Mouse (Mus musculus) hindbrain, embryonic 11.5 days (tissue): ENCODE measurements around the gene Spns1. TPM values are rescaled to one million over a fixed set of nuclear protein-coding genes. Genes with fewer than 3 reads are reported as not detected.

Experiments
- ATAC-seq: fragments of 200-750 bp; cut with Nextera tagmentation; 2 replicates; pipeline ENCODE4 v1.8.0; 2017; ENCODE audit warnings: mild to moderate bottlenecking, moderate TSS enrichment, moderate library complexity; ENCODE audit not compliant: low FRiP score
- DNase-seq: peaks from one replicate; pipeline ENCODE4 v3.0.0-alpha.2; 2015; ENCODE audit warnings: low spot score
- H3K27ac ChIP-seq: fragments of 300-500 bp; sonication (generic); 2 replicates; pipeline ENCODE4 v1.5.1; 2014; ENCODE audit warnings: mild to moderate bottlenecking, low read depth, low read length
- H3K27me3 ChIP-seq: fragments of 300-500 bp; sonication (generic); 2 replicates; pipeline ENCODE4 v1.6.1; 2014; ENCODE audit warnings: mild to moderate bottlenecking, low read length, moderate library complexity, mixed read lengths; ENCODE audit not compliant: control insufficient read depth, insufficient read depth
- H3K36me3 ChIP-seq: fragments of 300-500 bp; sonication (generic); 2 replicates; pipeline ENCODE4 v1.6.1; 2014; ENCODE audit warnings: mild to moderate bottlenecking, low read length, moderate library complexity, mixed read lengths; ENCODE audit not compliant: control insufficient read depth, insufficient read depth
- H3K4me1 ChIP-seq: fragments of 300-500 bp; sonication (generic); replicated peaks from 2 replicates; pipeline ENCODE4 v1.6.1; 2014; ENCODE audit warnings: low read length, mixed read lengths; ENCODE audit not compliant: control insufficient read depth, insufficient read depth
- H3K4me2 ChIP-seq: fragments of 300-500 bp; sonication (generic); replicated peaks from 2 replicates; pipeline ENCODE4 v1.6.1; 2014; ENCODE audit warnings: mild to moderate bottlenecking, low read depth, low read length
- H3K4me3 ChIP-seq: fragments of 300-500 bp; sonication (generic); 2 replicates; pipeline ENCODE4 v1.5.1; 2014; ENCODE audit warnings: low read depth, low read length
- H3K9ac ChIP-seq: fragments of 300-500 bp; sonication (generic); 2 replicates; pipeline ENCODE4 v1.6.1; 2014; ENCODE audit warnings: low read depth, low read length
- H3K9me3 ChIP-seq: fragments of 300-500 bp; sonication (generic); 2 replicates; pipeline ENCODE4 v1.6.1; 2016; ENCODE audit warnings: low read length; ENCODE audit not compliant: control insufficient read depth
- WGBS: fragments of 180-500 bp; shearing (Covaris S2); extraction: QIAGEN DNeasy Blood & Tissue Kit; methylation state at CpG from one replicate; pipeline ENCODE4 v1.1.7; 2014; 5-methylcytosine and 5-hydroxymethylcytosine counted together
- polyA plus RNA-seq: library from polyadenylated mRNA; unstranded; fragments of >200 nt; fragmentation: Nextera tagmentation; extraction: Ambion mirVana; gene quantifications from 2 replicates; pipeline ENCODE4 v1.2.1, GENCODE M21; 2014

Spns1 gene
- polyA plus RNA-seq, 1 experiment from 2014 or later = 36.0 TPM

GRCm38 (mm10) chr7:126359049-126359448, 18.2 kb downstream of the Spns1 start:
- ATAC-seq (no peak), DNase-seq (no peak)
- 79% methylated on average over 13 of the region's 13 CpGs for WGBS
- no peaks in the 10 kb centered on the region for H3K4me1 ChIP-seq
- no peak overlapping the region for H3K4me3 ChIP-seq
- no peaks in the 10 kb centered on the region for H3K9me3 ChIP-seq
- no peaks in the 10 kb centered on the region for H3K36me3 ChIP-seq
- H3K4me2 ChIP-seq = no peak overlapping the region
- H3K27ac ChIP-seq = no peak overlapping the region
- no peaks in the 10 kb centered on the region for H3K27me3 ChIP-seq
- no peak overlapping the region for H3K9ac ChIP-seq

- ATAC-seq = no peak
Observed at GRCm38 (mm10) chr7:126358413-126358812, 18.8 kb downstream of the Spns1 start.

GRCm38 (mm10) chr7:126357838-126358237, 19.4 kb downstream of the Spns1 start:
- no peak overlapping the region for H3K4me2 ChIP-seq
- H3K27ac ChIP-seq = no peak overlapping the region
- H3K4me3 ChIP-seq = no peak overlapping the region
- no peaks in the 10 kb centered on the region for H3K27me3 ChIP-seq
- DNase-seq (no peak), ATAC-seq (no peak)
- no peak overlapping the region for H3K9ac ChIP-seq
- no peaks in the 10 kb centered on the region for H3K4me1 ChIP-seq
- H3K9me3 ChIP-seq = no peaks in the 10 kb centered on the region
- H3K36me3 ChIP-seq = no peaks in the 10 kb centered on the region
- WGBS = 79% methylated on average over 6 of the region's 6 CpGs

More at GRCm38 (mm10) chr7:126358413-126358812, 18.8 kb downstream of the Spns1 start:
- H3K4me2 ChIP-seq = no peak overlapping the region
- no peaks in the 10 kb centered on the region for H3K9me3 ChIP-seq
- no peak overlapping the region for H3K4me3 ChIP-seq
- no peaks in the 10 kb centered on the region for H3K36me3 ChIP-seq
- 89% methylated on average over 9 of the region's 9 CpGs for WGBS
- no peak for DNase-seq
- H3K9ac ChIP-seq = no peak overlapping the region
- no peak overlapping the region for H3K27ac ChIP-seq
- no peaks in the 10 kb centered on the region for H3K4me1 ChIP-seq
- H3K27me3 ChIP-seq = no peaks in the 10 kb centered on the region

GRCm38 (mm10) chr7:126356793-126357591, 20.3 kb downstream of the Spns1 start:
- H3K9me3 ChIP-seq = no peaks in the 10 kb centered on the region
- no peak for ATAC-seq
- no peak overlapping the region for H3K4me3 ChIP-seq
- no peak overlapping the region for H3K27ac ChIP-seq
- H3K4me2 ChIP-seq = no peak overlapping the region
- no peak for DNase-seq
- WGBS = 60% methylated on average over 7 of the region's 7 CpGs
- no peak overlapping the region for H3K9ac ChIP-seq
- no peaks in the 10 kb centered on the region for H3K27me3 ChIP-seq
- no peaks in the 10 kb centered on the region for H3K36me3 ChIP-seq
- H3K4me1 ChIP-seq = no peaks in the 10 kb centered on the region

GRCm38 (mm10) chr7:126355847-126356597, 21.2 kb downstream of the Spns1 start:
- no peaks in the 10 kb centered on the region for H3K36me3 ChIP-seq
- no peaks in the 10 kb centered on the region for H3K9me3 ChIP-seq
- H3K4me1 ChIP-seq = no peaks in the 10 kb centered on the region
- no peak overlapping the region for H3K27ac ChIP-seq
- H3K27me3 ChIP-seq = no peaks in the 10 kb centered on the region
- H3K4me3 ChIP-seq = no peak overlapping the region
- no peak overlapping the region for H3K9ac ChIP-seq
- no peak for ATAC-seq
- DNase-seq = no peak
- H3K4me2 ChIP-seq = no peak overlapping the region
- 61% methylated on average over 5 of the region's 5 CpGs for WGBS

- no peak for ATAC-seq
- Histone ChIP-seq H3K27me3 (no peaks in the 10 kb centered on the region), H3K4me2 (no peak overlapping the region), H3K36me3 (no peaks in the 10 kb centered on the region), H3K9ac (no peak overlapping the region), H3K4me3 (no peak overlapping the region), H3K4me1 (no peaks in the 10 kb centered on the region), H3K9me3 (no peaks in the 10 kb centered on the region), H3K27ac (no peak overlapping the region)
- WGBS = 59% methylated on average over 14 of the region's 14 CpGs
- DNase-seq = no peak
Observed at GRCm38 (mm10) chr7:126354738-126355614, 22.3 kb downstream of the Spns1 start.

GRCm38 (mm10) chr7:126353994-126354365, 23.3 kb downstream of the Spns1 start:
- 88% methylated on average over 3 of the region's 3 CpGs for WGBS
- H3K4me2 ChIP-seq = no peak overlapping the region
- H3K27ac ChIP-seq = no peak overlapping the region
- no peak for ATAC-seq
- no peaks in the 10 kb centered on the region for H3K4me1 ChIP-seq
- no peaks in the 10 kb centered on the region for H3K27me3 ChIP-seq
- no peak overlapping the region for H3K9ac ChIP-seq
- no peaks in the 10 kb centered on the region for H3K9me3 ChIP-seq
- no peak for DNase-seq
- no peak overlapping the region for H3K4me3 ChIP-seq
- no peaks in the 10 kb centered on the region for H3K36me3 ChIP-seq

GRCm38 (mm10) chr7:126353251-126353993, 23.8 kb downstream of the Spns1 start:
- Histone ChIP-seq H3K9me3 (no peaks in the 10 kb centered on the region), H3K4me3 (no peak overlapping the region), H3K9ac (no peak overlapping the region), H3K4me1 (no peaks in the 10 kb centered on the region), H3K27me3 (no peaks in the 10 kb centered on the region), H3K36me3 (no peaks in the 10 kb centered on the region), H3K27ac (no peak overlapping the region), H3K4me2 (no peak overlapping the region)
- DNase-seq (no peak), ATAC-seq (no peak)
- 67% methylated on average over 11 of the region's 11 CpGs for WGBS
